Mouse (Mus musculus): ENCODE measurements around the gene Olfr1225.

- no peak for TF ChIP-seq GATA1 (IDR thresholded peaks at IDR 0.05; ENCODE audit: low read length)
- TF ChIP-seq TAL1 (IDR thresholded peaks at IDR 0.05; ENCODE audit: low read length), result no peak
These were observed at the start of gene Olfr1225 for GRCm38 (mm10) chr2:89174569-89174968.

Measured in erythroblast, embryonic 14.5 days (primary cell).